Mouse (Mus musculus) lung, postnatal 25 days (tissue): Measurements from ENCODE around the gene Rapgef5.

ENCODE experiments used
- DNase-seq: peaks from one replicate; pipeline ENCODE4 v3.0.0; 2022; ENCODE audit warnings: low spot score

Rapgef5 gene

DNA sequence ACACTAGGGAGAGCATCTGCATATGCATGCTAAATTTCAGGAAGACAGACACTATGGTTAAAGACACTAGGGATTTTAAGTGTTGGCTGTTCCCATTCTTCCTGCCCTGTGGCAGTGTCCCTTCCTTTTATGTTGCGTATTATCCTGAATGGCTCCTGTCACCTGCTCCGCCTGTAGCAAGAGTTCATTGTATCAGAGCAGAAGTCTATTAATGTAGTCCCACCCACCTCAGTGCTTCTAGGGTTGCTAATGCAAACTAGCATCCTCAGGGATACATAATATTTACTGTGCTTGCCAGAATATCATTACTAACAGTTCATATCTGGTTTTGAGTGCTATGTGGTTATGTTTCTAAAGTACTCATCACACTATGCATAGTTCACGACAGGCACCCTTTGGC, 96.4 kb downstream of the Rapgef5 start:
- DNase-seq = no peak

DNA sequence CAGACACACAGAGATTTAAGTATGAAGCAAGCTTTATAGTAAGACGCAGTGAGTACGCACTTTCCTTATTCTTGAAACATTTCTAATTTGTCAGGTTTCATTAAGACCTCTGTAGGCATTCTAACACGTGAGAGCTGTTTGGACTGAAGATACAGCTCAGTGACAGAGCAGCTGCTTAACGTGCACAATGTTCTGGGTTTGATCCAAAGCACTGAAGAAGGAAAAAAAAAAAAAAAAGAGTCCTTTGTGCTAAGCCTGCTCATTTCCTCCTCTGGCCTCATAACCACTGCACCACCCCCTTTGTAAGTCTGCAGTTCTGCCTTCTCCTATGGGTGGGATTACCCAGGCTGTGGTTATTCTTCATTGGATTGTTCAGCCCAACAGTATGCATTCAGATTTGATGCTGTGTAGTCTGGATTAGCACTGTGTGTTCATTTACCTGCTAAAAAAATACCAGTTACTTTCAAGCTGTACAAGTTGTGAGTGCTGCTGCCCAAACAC, 103.3 kb downstream of the Rapgef5 start:
- DNase-seq = no peak

DNA sequence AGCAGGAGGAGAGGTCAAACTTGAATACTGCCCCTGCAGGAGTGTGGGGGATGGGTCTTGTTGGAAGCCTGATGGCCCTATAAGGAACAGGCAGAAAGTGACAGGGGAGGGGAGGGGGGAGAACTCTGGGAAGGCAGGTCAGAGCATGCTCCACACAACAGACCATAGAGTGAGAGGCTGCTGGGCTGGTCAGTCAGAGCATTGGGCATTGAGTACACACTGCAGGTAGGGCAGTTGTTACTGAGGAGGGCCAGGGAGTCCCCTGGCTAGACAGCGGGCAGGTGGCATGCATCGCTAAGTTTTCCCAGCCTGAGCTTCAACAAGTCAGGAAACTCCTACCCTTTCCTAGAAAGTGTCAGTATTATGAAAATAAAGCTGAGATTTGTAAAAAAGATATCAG, 106.7 kb downstream of the Rapgef5 start:
- DNase-seq = no peak

DNA sequence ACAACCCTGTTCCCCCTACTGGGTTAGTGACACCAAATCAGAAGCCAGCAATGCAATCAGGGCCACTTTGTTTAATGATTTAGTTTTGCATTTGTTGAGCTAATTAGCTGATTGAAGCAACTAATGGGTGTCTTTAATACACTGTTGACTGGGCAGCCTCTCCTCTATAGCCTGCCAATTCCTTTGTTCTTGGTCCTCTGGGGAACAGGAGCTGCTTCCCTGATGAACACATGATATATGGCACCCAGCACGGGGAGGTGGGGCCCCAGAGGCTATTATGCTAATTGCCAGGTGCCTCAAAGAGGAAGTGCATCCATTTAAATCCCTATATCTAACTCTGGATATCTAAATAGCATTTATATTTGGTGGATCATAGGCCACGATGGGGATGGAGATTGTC, 111.0 kb downstream of the Rapgef5 start:
- DNase-seq = no peak

DNA sequence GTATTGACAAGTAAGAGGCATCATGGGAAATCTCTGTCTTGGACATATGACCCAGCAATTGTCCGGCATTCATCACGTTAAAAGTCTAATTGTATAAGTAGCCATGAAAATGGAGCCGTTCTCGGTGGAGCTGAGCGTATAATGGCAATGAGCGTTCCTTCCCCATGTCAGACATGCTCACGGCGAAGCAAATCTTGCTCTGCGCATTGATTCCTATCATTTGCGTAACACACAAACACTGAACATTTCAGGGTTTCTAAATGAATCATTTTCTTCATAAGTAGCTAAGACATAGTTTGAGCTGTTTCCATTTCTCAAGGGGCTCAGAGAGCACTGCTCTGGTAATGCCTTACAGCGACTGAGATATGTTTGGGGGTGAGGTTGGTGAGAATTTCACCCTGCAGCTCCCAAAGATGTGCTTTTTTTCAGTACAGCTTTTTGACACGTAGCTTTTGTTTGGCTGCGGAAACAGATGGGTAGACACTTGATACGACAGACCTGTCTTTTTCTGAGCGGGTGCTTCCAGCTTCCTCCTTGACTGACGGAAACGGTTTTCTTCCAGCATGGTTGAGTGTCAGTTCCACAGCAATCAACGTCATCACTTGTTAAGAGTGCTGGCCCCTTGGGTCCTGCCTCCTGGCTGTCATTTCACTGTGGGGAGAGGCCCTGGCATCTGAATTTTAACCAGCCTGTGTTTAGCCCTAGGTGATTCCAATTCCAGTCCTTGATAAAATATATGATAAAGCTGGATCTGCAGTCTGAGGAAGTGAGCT, 112.2 kb downstream of the Rapgef5 start:
- DNase-seq = no peak

DNA sequence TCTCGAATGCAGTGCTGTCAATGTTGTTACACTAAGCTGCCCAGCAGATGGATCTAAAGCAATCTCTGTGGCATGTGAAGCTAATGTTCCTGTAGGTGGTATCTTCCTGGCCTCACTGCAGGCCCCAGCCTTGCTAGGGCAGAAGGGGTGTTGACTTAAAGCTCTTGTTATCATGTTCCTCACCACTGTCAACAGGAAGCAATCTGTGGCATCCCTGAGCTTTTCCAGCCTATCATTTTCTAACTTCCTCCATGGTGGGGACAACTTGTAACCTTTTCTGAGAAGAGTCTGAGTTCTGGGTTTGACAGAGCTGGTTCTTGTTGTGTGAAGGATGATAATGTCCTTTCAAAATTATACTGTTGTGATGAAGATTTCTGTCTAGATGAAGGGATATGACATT, 115.9 kb downstream of the Rapgef5 start:
- no peak for DNase-seq

DNA sequence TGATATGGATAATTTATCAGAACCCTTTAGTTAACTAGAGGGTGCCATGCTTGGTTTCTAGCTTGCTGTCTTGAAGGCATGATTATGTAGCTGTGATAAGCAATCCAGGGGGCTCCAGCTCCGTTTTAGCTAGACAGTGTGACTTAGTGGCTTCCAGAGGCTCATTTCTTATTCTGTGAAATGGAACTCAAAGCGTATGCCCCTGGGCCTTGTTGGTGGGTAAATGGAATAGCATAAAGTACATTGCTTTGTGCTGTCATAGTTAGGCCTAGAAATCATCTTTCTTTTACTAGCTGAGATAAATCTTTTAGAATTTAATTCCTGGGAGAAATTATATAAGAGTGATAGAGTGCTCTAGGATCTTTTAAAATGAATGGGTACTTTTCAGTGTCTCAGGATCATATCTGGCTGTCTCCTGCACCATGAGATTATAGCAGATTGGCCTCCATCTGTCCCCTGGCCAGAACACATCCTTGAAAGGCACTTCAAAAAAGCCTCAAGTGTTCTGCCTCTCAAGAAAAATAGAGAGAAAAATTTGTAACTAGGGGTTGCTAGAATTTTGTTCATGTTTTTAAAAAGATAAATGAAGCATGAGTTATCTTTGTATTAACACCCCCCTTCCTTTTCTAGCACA, 120.0 kb downstream of the Rapgef5 start:
- DNase-seq = no peak

DNA sequence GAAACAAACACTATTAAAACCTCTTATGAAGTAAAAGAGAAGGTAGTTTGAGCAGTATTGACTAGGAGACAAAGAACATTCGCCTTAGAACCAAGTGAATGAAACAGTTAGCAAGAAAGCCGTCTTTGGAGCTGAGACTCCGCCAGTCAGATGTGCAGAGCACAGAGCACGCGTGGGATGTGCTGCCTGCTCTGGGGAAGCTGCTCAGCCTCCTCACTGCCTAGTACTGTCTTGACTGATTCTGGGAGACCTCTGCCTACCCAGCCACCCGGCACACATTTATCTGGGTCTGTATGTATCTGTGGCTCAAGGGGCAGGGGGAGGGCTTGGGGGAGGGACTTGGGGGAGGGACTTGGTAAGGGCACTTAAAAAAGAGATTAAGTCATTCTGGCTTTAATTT, 120.7 kb downstream of the Rapgef5 start:
- no peak for DNase-seq

DNA sequence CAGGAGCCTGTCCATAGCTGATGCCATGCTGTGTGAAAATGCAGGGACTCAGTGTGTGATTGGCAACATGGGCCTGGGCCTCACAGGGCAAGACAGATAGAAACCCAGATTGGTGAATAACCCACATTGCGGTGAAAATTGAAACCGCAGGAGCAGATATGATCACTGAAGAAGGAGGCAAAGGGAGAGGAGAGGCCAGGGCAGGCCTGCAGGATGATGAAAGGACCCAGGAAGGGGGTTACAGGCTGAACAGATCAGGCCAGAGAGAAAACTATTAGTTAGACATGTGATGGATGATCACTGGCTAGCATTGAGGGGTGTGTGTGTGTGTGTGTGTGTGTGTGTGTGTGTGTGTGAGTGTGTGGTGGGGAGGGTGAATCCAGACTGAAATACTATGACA, 122.6 kb downstream of the Rapgef5 start:
- DNase-seq = no peak

DNA sequence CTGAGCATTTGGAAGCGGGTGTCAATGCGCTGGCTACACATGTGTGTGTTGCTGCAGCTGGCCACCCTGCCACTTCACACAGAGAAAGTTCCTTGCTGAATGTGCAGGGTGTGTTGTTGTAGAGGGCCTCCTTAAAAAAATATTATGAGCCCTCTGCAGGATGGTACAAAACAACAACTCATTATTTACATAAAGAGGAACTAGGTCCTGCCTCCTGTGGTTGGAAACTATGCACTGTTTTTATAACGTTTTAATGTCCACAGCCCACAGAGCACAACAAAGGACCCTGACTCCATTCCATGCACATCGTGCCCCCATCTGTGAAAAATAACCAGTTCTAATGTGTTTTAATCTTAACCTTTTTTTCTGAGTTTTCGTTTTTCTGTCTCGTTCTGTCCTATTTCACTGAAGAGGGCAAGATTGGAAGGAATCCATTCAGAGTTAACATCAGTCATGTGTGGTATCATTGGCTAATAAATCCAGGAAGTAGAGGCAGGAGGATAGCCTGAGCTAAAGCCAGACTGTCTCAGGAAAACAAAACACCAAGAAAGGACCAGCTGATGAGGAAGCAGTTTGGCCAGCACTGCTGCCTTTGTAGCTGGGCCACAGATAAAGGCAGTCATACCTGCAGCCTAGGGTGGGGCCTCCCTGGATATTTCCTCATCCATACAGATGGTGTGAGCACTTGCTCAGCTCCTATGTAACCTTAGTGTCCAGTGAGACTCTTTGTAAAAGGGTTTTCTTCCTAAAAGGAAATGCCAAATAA, 123.3 kb downstream of the Rapgef5 start:
- no peak for DNase-seq

DNA sequence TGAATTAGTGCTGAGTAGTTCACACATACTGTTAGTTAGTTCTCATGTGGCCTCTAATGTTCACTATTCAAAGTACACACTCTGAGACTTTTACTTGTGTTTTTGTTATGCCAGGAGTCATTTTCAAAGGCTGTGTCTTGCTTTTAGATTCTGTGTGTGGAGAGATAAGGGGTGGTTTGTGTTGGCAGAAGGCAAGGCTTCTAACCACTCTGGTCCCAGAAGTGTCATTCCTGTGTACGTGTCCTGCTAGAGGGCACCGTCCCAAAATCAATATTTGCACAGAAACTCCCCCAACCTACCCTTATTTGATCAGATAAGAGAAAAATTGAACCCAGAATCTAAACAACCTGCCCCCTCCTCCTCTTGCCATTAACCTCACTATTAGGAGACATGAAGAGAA, 126.2 kb downstream of the Rapgef5 start:
- peak; percentile 20 for DNase-seq

DNA sequence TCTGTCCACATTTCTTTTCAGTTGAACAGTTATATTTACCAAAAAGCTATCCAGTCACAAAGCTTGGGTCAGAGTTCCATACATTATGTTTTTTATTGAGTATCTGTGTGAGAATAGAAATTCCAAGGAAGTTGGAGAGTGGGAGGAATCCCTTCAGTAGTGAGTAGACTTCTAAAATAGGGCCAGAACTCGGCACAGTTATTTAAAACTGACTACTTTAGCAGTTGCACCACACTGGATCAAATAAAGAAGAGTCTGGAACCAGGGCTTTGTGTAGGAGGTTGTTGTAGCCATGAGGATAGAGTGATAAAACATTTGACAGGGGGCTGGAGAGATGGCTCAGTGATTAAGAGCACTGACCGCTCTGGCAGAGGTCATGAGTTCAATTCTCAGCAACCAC, 129.5 kb downstream of the Rapgef5 start:
- no peak for DNase-seq

DNA sequence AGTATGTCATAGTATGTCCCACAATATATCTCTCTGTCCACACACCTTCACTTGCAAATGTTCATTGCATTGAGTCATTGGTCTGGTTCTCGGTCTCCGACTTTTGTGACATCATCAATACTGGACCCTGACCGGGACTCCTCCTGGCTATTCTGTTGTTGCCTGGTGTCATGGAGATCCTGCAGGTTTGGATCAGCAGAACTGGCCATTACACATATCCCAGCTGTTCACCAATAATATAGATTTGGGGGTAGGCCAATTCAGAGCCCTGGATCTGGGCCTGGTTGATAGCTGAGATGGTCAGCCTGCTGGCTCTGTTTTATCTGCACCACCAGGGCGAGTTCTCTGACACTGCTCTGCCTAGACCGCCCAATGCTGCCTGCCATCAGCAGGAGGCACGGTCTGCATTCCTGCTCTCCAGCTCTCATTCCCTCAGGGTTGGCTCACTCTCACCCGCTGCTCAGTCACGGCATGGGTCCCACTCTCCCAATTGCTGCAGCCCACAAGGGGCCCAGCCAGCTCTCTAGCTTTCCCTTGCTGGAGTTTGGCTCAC, 137.7 kb downstream of the Rapgef5 start:
- no peak for DNase-seq

DNA sequence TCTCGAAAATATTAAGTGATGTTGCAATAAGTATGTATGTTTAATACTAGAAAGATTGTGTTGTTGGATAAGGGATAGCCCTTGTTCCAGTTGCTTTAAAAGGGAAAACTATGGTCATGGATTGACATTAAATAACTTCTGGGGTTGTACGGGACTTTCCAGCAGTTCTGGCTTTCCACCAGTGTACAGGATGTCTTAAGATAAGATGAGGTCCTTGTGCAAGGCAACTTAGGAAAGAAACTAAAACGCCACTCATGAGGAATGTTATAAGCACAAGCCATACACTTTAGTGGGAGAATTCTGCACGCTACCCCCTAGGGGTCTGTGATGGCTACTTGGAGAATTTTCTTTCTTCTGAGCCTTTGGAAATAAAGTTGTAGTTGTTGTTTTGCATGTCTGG, 140.7 kb downstream of the Rapgef5 start:
- DNase-seq = no peak

DNA sequence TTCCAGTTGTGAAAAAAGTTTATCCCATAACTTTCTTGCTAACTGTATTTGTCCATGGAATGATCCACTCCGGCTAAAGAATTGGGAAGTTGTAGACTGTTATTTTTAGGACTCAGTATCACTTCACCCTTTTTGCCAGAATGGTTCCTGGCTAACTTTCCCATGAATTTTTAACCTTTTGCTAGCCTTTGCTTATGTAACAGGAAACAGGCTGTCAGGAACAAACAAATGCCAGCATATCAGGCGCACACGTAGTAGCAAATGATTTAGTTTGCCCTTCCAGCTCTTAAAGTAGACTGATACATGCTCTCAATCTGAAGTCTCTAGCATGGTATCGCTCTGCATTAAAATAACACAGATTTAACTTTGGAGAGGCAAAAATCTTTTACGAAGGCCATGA, 141.5 kb downstream of the Rapgef5 start:
- DNase-seq = peak; percentile 61

DNA sequence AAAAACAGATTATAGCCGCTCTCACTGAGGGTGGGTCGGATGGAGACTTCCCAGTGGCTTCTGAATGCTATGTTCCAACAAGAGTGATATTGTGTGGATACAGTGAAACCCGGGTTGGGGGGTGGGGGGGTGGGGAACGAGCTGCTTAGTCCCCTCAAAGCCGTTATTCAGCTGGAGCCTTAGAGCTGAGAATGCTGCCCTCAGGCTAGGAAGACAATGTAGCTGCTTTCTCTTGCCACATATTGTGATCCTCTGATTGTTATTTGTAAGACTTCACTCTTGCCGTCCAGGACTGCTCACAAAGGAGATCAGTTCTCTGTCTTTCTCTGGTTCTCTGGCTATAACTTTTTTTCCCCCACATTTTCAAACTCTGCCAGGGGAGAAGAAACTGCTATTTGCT, 142.5 kb downstream of the Rapgef5 start:
- no peak for DNase-seq

DNA sequence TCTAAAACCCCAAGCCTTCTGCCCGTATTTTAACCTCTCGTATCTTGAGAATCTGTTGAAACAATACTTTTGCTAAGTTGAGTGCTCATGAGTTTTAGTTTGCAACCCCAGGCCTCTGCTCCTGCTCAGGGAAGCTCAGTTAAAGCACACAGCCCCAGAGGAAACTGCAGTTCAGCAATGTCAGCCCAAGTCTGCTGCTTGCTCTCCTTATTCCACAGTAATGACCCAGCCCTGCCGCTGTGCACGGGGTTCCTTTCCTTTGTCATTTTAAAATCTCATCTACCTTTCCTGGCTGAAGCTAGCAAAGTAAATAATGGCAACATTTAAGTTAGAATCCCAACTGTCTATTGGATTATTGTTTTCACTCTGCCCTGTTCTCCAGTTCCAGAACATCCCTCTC, 144.1 kb downstream of the Rapgef5 start:
- DNase-seq = no peak

DNA sequence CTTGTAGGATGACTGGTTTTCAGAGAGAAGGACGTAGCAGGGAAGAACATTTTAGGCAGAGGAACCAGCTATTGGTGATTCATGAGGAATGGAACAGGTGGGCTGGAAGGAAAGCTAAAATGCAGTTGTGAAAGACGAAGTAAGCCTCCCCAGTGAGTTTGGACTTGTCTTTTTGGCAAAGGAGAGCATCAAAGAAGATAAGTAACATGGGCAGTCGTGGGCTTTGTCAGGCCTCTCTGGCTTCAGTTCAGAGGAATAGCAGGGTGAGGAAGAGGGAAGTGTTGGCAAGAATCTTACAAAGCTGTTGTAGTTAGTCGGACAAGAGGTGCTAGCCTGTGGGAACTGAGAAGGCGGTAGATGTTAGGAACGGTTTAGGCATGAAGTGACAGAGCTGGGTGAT, 145.6 kb downstream of the Rapgef5 start:
- DNase-seq = no peak

DNA sequence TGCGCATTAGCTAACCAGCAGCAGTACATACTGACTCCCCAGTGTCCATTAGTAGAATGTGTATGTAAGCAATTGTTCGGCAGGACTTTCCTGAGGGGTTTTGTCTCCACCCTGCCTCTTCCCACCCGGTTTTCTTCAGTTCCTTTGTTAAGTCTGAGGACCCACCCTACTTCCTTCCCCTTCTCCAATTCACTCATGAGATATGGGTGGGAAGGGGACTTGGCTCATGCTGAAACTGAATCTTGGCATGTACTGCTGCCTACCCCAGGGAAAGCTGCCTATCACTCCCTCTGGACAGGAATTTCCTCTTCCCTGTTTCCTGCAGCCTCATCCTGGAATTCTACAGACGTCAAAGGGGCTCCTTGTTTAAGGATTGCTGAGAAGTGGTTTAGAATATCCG, 147.4 kb downstream of the Rapgef5 start:
- peak; percentile 81 for DNase-seq

DNA sequence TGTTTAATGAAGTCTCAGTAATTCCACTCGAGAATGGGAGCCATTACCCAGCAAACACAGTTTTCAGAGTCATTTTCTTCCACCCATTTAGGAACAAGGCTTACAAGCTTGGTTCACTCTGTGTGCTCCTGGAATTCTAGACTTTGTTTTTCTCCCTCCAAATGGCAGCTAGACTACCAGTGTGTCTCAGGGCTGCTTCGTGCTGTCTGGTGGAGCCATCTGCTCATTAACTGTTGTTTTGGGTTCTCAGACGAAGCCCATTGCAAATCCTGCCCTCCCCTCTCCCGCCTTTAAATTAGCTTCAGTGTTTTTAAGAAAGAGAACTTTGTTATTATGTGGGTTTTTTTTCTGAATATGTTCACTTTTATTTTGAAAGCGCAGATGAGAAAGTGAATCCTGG, 148.4 kb downstream of the Rapgef5 start:
- DNase-seq = no peak

DNA sequence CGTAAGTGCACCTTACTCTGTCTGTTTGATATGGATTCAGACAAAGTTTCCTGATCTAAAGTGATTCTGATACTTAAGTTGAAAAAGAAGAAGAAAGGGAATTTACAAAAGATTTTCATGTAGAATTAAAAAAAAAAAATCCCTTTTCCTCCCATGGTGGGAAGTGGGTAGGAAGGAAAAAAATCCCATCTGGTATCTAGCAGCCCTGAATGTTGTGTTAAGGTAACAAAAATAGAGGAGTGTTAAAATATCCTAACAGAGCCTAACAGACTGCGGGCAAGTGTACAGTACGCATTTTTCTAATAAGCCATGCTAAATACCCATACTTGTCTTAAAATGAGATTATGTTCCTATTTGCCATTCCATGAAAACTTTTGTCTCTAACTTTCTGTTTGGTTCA, 150.1 kb downstream of the Rapgef5 start:
- DNase-seq = no peak

DNA sequence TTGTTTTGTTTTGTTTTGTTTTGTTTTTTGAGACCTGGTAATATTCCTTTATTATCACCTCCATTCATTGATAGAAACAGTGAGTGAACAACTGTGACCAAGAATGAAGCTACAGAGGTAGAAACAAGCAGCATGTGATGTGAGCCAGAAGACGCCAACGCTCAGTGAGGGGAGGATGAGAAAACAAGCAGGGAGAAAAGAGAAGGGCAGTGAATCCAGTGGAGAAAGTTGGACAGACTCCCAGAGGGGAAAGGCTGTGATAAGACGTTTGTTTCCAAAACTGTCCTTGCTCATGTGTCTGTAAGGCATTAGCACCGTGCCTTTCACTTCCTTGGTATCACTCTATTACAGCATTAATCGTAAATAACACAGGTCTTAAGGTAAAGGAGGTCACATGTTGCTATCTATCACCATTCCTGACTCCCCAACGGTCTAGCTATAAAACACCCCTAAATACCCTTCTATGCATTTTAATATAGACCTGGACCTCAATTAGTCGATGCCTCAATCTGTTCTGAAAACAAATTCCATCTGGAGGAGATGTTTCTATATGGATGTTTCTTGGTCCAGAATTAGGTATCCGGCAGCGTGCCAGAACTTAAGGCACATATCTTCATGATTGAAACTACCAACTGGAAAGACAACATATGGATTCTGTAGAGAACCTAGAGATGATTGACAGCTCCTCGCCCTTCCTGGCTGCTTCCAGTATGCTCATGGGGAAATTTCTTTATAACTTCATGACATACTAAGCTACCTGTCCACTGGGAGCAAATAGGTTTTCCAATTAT, 153.5 kb downstream of the Rapgef5 start:
- DNase-seq = no peak
